Mouse (Mus musculus) lung, embryonic 14.5 days (tissue): ENCODE results near the gene Kansl2. TPM values are rescaled to one million over a fixed set of nuclear protein-coding genes. Genes with fewer than 3 reads are reported as not detected.

Experiments used
- ATAC-seq: fragments of 200-750 bp; cut with Nextera tagmentation; 2 replicates; pipeline ENCODE4 v1.8.0; 2017; ENCODE audit warnings: mild to moderate bottlenecking, moderate TSS enrichment, moderate library complexity; ENCODE audit not compliant: insufficient read depth
- DNase-seq: peaks from one replicate; pipeline ENCODE4 v3.0.0-alpha.2; 2015
- H3K27ac ChIP-seq: fragments of 300-500 bp; sonication (generic); 2 replicates; pipeline ENCODE4 v1.5.1; 2014; ENCODE audit warnings: low read depth, mild to moderate bottlenecking, moderate library complexity
- H3K27me3 ChIP-seq: fragments of 300-500 bp; sonication (generic); 2 replicates; pipeline ENCODE4 v1.6.1; 2014; ENCODE audit warnings: low read length, control low read depth; ENCODE audit not compliant: insufficient read depth
- H3K36me3 ChIP-seq: fragments of 300-500 bp; sonication (generic); 2 replicates; pipeline ENCODE4 v1.6.1; 2014; ENCODE audit warnings: control low read depth; ENCODE audit not compliant: insufficient read depth
- H3K4me1 ChIP-seq: fragments of 300-500 bp; sonication (generic); 2 replicates; pipeline ENCODE4 v1.6.1; 2014; ENCODE audit warnings: antibody characterized with exemption, control low read depth; ENCODE audit not compliant: insufficient read depth
- H3K4me2 ChIP-seq: fragments of 300-500 bp; sonication (generic); 2 replicates; pipeline ENCODE4 v1.6.1; 2014; ENCODE audit warnings: mild to moderate bottlenecking
- H3K4me3 ChIP-seq: fragments of 300-500 bp; sonication (generic); 2 replicates; pipeline ENCODE4 v1.5.1; 2014; ENCODE audit warnings: low read depth, low read length
- H3K9ac ChIP-seq: fragments of 300-500 bp; sonication (generic); 2 replicates; pipeline ENCODE4 v1.6.1; 2014
- H3K9me3 ChIP-seq: fragments of 300-500 bp; sonication (generic); 2 replicates; pipeline ENCODE4 v1.6.1; 2016; ENCODE audit warnings: low read depth, low read length, control low read depth
- CTCF ChIP-seq: IDR thresholded peaks from 2 replicates; pipeline ENCODE4 v1.5.1; 2016; ENCODE audit warnings: antibody characterized with exemption, low read depth
- WGBS: fragments of 180-500 bp; shearing (Covaris S2); extraction: QIAGEN DNeasy Blood & Tissue Kit; methylation state at CpG from one replicate; pipeline ENCODE4 v1.1.7; 2014; 5-methylcytosine and 5-hydroxymethylcytosine counted together
- polyA plus RNA-seq: library from polyadenylated mRNA; unstranded; fragments of >200 nt; fragmentation: Nextera tagmentation; extraction: Ambion mirVana; gene quantifications from 2 replicates; pipeline ENCODE4 v1.2.1, GENCODE M21; 2014

Gene Kansl2
- polyA plus RNA-seq, 1 experiment from 2014 or later = 121 TPM

DNA sequence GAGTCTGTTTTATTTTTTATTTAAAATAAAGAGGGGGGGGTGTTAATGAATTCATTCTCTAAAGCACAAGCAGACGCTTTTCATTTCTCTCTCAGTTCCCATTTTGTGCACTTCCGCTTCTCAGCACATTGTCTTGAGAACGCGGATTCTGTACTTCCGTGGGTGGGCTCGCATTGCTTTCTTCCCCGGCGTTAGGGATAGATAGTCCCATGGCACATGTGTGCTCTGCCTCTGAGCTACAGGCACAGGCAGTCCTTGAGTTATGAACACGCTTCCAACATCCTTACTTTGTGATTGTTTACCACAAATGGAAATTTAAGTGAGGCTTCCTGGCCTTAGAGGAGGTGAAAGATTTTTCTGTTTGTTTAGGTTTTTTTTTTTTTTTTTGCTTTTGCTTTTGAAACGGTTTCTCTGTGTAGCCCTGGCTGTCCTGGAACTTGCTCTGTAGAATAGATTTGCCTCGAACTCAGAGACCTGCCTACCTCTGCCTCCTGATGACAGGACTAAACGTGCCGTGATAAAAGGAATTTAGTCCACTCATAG lies 22.6 kb downstream of the Kansl2 start:
- no peak for TF ChIP-seq CTCF
- ATAC-seq (no peak), DNase-seq (peak; percentile 23)
- H3K9me3 ChIP-seq = no peaks in the 10 kb centered on the region
- peaks cover 3% of the 10 kb centered on the region; the same call in 1 of the 2 replicates for H3K4me1 ChIP-seq
- no peak overlapping the region for H3K4me3 ChIP-seq
- H3K27ac ChIP-seq = no peak overlapping the region
- no peak overlapping the region for H3K9ac ChIP-seq
- no peaks in the 10 kb centered on the region for H3K36me3 ChIP-seq
- WGBS = 60% methylated on average over 13 of the region's 13 CpGs
- H3K4me2 ChIP-seq = peak overlapping the region; percentile 58; the same call in 1 of the 2 replicates
- H3K27me3 ChIP-seq = no peaks in the 10 kb centered on the region

DNA sequence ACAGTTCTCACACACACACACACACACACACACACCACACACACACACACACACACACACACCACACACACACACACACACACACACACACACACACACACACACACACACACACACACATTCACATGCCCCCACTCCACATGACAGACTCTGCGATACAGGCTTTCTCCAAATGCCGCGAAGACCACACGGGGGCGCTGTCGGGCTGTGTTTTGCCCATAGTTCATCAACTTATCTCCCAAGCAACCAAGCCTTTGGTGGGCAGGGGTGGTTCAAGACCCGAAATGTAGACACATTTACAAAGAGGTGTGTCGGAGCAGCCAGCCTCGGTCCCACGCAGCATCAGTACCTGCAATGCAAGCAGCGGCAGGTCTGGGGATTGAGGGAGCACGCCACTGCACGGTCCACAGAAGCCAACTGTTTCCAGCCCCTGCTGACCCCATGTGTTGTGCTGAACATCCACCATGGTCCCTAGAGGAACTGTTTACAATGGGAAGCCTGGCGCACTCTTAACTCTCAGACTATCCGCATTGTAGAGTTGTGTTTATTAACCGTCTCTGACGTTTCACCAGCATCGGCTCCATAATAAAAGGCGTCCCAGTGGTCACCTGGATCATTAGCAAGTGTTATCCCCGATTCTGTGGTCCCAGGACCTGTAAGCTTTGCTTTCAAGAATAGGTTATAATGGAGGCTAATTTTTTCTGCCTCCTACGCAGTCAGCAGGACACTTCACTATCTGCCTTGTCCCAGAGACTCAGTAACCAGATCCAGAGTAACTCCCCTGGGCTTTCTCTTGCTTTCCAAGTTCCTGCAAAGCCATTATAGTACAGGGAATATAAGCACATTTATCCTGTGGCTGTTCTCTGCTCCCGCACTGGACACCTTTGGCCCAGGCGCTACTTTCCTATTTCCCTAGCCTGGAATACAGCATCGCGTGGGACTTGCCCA lies 23.4 kb downstream of the Kansl2 start:
- Histone ChIP-seq H3K27ac (no peak overlapping the region), H3K27me3 (no peaks in the 10 kb centered on the region), H3K9ac (no peak overlapping the region), H3K4me2 (peak overlapping the region; percentile 58), H3K4me3 (no peak overlapping the region; the same call in 1 of the 2 replicates), H3K36me3 (no peaks in the 10 kb centered on the region), H3K4me1 (peaks cover 3% of the 10 kb centered on the region; the same call in 1 of the 2 replicates), H3K9me3 (no peaks in the 10 kb centered on the region)
- no peak; the same call in 1 of the 2 replicates for ATAC-seq
- peak; percentile 91 for DNase-seq
- 26% methylated on average over 25 of the region's 25 CpGs for WGBS
- peak; percentile 88 for TF ChIP-seq CTCF

DNA sequence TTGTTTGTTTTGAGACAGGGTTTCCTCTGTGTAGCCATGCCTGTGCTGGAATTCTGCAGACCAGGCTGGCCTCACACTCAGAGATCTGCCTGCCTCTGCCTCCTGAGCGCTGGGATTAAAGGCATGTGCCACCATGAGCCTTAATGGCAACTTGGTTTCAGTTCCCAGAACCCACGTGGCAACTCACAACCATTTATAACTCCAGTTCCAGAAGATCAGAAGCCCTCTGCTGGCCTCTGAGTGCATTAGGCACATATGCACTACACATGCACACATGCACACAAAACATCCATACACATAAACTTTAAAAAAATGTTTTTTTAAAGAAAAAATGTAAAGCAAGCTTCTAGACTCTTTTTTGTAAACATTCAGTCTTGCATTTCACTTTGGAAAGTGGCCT lies 24.7 kb downstream of the Kansl2 start:
- no peak for ATAC-seq
- Histone ChIP-seq H3K9me3 (no peaks in the 10 kb centered on the region), H3K36me3 (no peaks in the 10 kb centered on the region), H3K27ac (no peak overlapping the region), H3K4me3 (no peak overlapping the region), H3K27me3 (no peaks in the 10 kb centered on the region), H3K9ac (no peak overlapping the region), H3K4me2 (no peak overlapping the region), H3K4me1 (peaks cover 3% of the 10 kb centered on the region; the same call in 1 of the 2 replicates)
- 59% methylated on average over 2 of the region's 2 CpGs for WGBS
- DNase-seq = no peak
- no peak for TF ChIP-seq CTCF

DNA sequence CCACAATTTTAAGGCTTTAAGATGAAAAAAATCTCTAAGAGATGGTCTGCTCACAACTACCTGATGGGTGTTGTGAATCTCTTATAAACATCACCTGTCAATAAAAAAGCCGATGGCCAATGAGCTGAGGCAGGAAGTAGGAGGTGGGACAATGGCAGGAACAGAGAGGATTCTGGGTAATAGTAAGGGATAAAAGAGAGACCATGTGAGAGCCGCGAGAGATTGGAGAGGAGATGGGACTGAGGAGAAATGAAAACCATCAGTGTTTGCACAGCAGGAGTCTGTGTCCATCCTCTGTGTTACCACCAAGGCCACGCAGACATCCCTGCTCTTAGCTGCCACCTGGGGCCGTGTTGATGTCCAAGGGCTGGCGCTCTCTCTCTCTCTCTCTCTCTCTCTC lies 26.7 kb downstream of the Kansl2 start:
- no peak for TF ChIP-seq CTCF
- 83% methylated on average over 6 of the region's 6 CpGs for WGBS
- no peak overlapping the region for H3K4me2 ChIP-seq
- H3K36me3 ChIP-seq = no peaks in the 10 kb centered on the region
- ATAC-seq (no peak), DNase-seq (no peak)
- H3K9ac ChIP-seq = no peak overlapping the region
- H3K4me3 ChIP-seq = no peak overlapping the region
- peaks cover 3% of the 10 kb centered on the region; the same call in 1 of the 2 replicates for H3K4me1 ChIP-seq
- no peaks in the 10 kb centered on the region for H3K27me3 ChIP-seq
- H3K27ac ChIP-seq = no peak overlapping the region
- H3K9me3 ChIP-seq = no peaks in the 10 kb centered on the region

DNA sequence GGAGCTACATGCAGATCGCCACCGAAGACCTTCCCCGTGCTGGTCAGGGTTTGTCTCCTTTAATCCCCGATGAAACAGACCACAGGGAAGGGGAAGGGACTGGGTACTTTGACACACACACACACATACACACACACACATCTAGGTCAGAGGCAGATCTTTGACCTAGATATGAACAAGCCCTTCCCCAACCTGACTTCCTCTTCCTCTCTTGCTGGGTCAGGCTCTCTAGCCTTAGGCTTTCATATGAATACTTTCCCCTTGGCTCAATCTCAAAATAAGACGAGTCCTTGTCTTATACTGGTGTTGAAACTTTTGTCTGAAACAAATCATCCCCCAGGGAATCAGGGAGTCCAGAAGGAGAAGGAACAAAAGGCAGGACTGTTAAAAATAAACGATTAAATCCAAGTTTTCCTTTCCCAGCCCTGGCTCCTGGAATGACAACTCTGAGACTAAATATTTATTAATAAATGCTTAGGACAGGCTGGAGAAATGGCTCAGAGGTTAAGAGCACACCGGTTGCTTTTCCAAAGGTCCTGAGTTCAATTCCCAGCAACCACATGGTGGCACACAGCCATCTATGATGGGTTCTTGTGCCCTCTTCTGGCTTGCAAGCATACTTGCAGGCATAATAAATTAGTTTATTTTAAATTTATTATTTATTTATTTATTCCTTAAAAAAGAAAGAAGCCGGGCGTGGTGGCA lies 27.7 kb downstream of the Kansl2 start:
- peaks cover 3% of the 10 kb centered on the region; the same call in 1 of the 2 replicates for H3K4me1 ChIP-seq
- no peaks in the 10 kb centered on the region for H3K9me3 ChIP-seq
- DNase-seq (no peak), ATAC-seq (no peak)
- no peak overlapping the region for H3K9ac ChIP-seq
- no peak overlapping the region for H3K27ac ChIP-seq
- H3K4me3 ChIP-seq = no peak overlapping the region
- TF ChIP-seq CTCF = 0 out of 2 replicates have a peak, but pooled peaks have one; percentile 11
- H3K36me3 ChIP-seq = no peaks in the 10 kb centered on the region
- H3K27me3 ChIP-seq = no peaks in the 10 kb centered on the region
- H3K4me2 ChIP-seq = no peak overlapping the region
- 66% methylated on average over 9 of the region's 9 CpGs for WGBS

DNA sequence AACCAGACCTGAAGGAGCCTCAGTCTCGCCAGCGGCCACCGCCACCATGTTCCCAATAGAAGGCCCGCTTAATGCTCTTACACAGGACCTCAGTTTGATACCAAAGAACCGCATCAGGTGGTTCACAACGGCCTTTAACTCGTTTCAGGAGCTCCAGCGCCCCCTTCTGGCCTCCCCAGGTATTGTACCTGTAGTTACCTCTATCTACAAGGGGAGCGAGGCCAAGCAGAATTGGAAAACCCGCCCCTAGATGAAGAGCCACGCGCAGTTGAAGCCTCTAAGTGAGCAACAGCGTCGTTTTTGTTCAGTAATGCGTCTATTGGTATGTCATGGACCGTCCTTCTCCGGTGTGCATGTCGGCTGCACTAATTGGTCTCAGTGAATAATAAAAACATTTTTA lies 29.6 kb downstream of the Kansl2 start:
- Histone ChIP-seq H3K4me3 (no peak overlapping the region), H3K36me3 (no peaks in the 10 kb centered on the region), H3K4me2 (no peak overlapping the region), H3K4me1 (no peaks in the 10 kb centered on the region), H3K9ac (no peak overlapping the region), H3K27ac (no peak overlapping the region), H3K9me3 (no peaks in the 10 kb centered on the region), H3K27me3 (no peaks in the 10 kb centered on the region)
- no peak for ATAC-seq
- DNase-seq = peak; percentile 84
- peak; percentile 69 for TF ChIP-seq CTCF
- 13% methylated on average over 18 of the region's 18 CpGs for WGBS
